Mouse (Mus musculus) erythroblast, embryonic 14.5 days (primary cell): ENCODE data around the gene Afmid. TPM values are rescaled to one million over a fixed set of nuclear protein-coding genes. Genes with fewer than 3 reads are reported as not detected.
A peak's percentile ranks its signal among the peaks of the same experiment; 100 is the strongest.
"Not testable (repeated sequence)": the region's sequence is repeated elsewhere in the genome, so short reads cannot be mapped to it uniquely, and the experiment has no call there.

Experiments
- H3K27me3 ChIP-seq: 2 replicates; pipeline ENCODE4 v1.6.1; 2012; ENCODE audit warnings: inconsistent platforms; ENCODE audit not compliant: control insufficient read depth
- H3K36me3 ChIP-seq: 2 replicates; pipeline ENCODE4 v1.6.1; 2012; ENCODE audit warnings: mild to moderate bottlenecking, inconsistent platforms; ENCODE audit not compliant: control insufficient read depth
- H3K4me1 ChIP-seq: 2 replicates; pipeline ENCODE4 v1.6.1; 2012; ENCODE audit warnings: inconsistent platforms; ENCODE audit not compliant: control insufficient read depth
- H3K4me3 ChIP-seq: replicated peaks from 2 replicates; pipeline ENCODE3; 2012; ENCODE audit warnings: moderate library complexity, mild to moderate bottlenecking, inconsistent platforms
- H3K9me3 ChIP-seq: 2 replicates; pipeline ENCODE4 v1.6.1; 2012; ENCODE audit warnings: low read length, inconsistent platforms, mixed read lengths; ENCODE audit not compliant: control insufficient read depth
- GATA1 ChIP-seq: IDR thresholded peaks from 2 replicates; pipeline ENCODE4 v1.6.1; 2012; ENCODE audit warnings: low read length, inconsistent platforms, mixed read lengths
- TAL1 ChIP-seq: IDR thresholded peaks from 3 replicates; pipeline ENCODE4 v1.6.1; 2012; ENCODE audit warnings: low read length, inconsistent platforms, mixed read lengths
- polyA plus RNA-seq: library from polyadenylated mRNA; stranded (reverse); fragments of >175 nt; gene quantifications from 2 replicates; pipeline ENCODE4 v1.2.3, GENCODE M21; 2012

Afmid gene
- polyA plus RNA-seq, 1 experiment = 0.41 TPM

DNA sequence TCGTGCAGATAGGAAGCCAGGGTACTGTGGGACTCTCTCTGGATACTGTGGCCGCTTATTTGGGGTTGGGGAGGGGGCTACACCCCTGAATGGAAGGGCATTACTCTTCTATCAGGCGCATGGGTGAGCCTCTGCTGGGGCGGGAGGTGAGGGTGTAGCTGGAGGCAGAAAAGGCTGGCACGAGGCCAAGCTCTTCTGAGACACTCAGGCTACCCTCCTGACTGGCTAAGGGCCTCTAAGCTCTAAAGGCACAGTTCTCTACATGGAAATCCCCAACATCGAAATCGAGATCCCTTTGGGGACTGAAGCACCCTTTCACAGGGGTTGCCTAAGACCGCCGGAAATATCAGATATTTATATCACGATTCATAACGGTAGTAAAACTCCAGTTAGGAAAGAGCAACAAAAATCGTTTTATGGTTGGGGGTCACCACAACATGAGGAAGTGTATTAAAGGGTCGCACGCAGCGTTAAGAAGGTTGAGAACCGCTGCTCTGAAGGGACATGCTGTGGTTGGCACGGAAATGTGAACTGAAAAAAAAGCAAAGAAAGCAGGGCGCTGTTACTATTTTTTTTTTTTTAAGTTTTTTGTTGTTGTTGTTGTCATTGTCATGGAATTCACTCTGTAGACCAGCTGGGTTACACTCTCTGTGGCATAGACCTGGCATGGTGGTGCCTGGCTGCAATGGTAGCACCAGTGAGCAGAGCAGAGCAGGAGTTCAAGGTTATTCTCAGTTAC is 2.6 kb downstream of the Afmid start:
- H3K4me3 ChIP-seq = peak overlapping the region; percentile 86

DNA sequence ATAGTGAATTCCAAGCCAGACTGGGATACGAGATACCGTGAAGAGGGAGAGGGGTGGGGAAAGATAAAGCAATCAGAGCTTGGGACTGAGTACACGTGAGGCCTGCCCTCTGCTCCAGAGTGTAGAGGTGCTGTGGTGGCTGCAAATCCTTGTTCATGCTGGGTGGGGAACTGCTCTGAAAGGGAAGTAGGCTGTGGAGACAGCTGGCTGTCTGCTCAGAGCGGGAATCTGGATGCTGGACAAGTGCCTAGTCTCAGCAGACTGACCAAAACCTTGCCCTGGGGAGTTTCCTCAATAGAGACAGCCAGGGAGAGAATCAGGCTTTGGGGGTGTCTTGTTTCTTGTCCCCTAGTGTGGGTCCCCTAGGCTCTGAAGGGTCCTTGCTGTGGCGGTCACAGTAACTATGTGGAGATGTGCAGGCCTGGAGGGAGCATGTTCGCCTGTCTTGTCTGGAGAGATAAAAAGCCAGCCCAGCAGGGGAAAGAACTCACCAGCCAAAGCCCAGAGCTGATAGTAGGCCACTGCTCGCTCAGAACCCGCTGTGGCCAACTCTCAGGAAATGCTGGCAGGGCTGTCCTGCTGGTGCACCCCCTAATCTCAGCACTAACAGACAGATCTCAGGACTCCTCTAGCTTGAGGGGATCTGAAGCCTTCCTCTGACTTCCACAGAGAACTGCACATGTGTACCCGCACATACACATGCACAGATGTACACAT is 3.3 kb downstream of the Afmid start:
- Histone ChIP-seq H3K9me3 (no peaks in the 10 kb centered on the region), H3K36me3 (peaks cover 29% of the 10 kb centered on the region), H3K27me3 (no peaks in the 10 kb centered on the region), H3K4me1 (peaks cover 93% of the 10 kb centered on the region), H3K4me3 (peak overlapping the region; percentile 10)
- TF ChIP-seq GATA1 (no peak), TAL1 (no peak)

More for the DNA sequence above, 2.6 kb downstream of the Afmid start:
- Histone ChIP-seq H3K4me1 (peaks cover 96% of the 10 kb centered on the region), H3K36me3 (peaks cover 36% of the 10 kb centered on the region), H3K27me3 (no peaks in the 10 kb centered on the region), H3K9me3 (no peaks in the 10 kb centered on the region)
- no peak for TF ChIP-seq GATA1
- TF ChIP-seq TAL1 = no peak

DNA sequence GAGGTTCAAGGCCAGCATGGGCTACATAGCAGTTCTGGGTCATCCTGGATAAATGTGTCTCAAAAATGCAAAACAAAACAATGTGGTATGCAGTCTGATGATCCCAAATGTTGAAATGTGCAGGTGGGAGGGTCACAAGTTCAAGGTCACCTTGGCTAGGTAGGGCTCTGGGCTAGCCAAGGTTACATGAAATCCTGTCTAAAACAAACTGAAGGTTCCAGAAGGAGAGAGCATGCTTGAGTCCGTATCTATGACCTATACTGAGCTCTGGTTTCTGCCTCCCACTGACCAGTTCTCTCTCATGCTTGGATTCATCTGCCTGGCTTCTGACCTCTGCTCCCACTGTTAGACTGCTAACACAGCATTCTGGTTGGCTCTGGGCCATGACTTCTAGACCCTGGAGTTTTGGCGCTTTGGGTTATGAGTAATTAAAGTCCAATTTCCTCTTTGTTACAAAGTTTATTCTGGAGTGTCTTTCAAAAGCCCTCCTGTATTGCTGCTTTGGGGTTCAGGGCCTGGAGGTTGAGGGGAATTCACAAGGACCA is 4.0 kb downstream of the Afmid start:
- peaks cover 23% of the 10 kb centered on the region for H3K36me3 ChIP-seq
- no peaks in the 10 kb centered on the region for H3K9me3 ChIP-seq
- no peak overlapping the region for H3K4me3 ChIP-seq
- no peaks in the 10 kb centered on the region for H3K27me3 ChIP-seq
- TF ChIP-seq TAL1 (no peak), GATA1 (no peak)
- peaks cover 94% of the 10 kb centered on the region for H3K4me1 ChIP-seq

DNA sequence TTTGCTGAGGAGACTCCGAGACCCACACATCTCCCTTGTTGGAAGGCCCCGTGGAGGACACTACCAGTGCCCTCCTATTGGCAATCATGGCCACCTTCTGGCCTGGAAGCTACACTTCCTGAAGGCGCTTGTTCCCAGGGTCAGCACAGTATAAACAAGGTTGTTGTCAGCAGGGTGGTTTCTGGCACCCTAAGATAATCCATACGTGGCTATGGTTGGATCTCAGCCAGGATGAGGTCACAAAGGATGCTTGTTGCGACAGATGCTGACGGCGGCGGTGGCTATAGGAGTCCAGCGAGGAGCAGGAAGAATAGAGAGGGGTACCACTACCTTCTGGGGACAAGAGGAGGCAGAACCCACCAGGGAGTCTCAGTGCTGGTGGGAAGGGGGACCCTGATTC is 4.7 kb downstream of the Afmid start:
- Histone ChIP-seq H3K4me1 (peaks cover 95% of the 10 kb centered on the region), H3K9me3 (no peaks in the 10 kb centered on the region), H3K4me3 (peak overlapping the region; percentile 34), H3K36me3 (peaks cover 27% of the 10 kb centered on the region), H3K27me3 (no peaks in the 10 kb centered on the region)
- TF ChIP-seq TAL1 = no peak
- TF ChIP-seq GATA1 = no peak

DNA sequence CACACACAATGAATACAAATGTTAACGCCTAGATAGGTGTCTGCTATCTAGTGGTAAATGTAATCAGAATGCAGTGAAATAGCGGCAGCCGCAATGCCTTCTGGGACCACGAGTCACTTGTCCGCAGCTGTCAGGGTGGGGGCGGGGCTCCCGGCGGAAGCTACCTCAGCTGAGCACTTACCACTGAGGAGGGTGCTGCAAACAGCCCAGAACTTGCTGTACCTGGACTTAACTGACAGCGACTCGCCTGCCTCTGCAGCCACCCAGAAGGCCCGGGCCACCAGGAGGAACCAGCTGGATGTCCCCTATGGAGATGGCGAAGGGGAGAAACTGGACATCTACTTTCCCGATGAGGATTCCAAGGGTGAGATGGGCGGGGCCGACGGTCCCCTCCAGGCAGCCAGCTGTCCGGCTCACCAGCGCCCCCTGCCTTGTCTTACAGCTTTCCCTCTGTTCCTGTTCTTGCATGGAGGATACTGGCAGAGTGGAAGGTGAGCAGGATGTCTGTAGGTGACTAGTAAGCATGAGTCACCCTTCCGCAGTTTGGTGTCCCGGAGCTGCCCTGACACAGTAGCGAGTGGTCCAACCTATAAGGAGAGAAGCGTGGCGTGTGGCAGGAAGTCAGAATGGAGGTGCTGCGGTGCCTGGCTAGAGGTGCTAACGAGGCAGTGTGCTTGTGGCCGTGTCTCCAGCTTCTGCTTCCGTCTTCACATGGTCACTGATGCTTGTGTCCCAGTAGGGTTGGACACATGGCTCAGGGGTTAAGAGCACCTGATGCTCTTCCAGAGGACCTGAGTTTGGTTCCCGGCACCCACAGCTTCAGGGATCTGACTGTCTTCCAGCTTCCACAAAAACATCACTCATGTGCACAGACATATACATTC is 6.6 kb downstream of the Afmid start:
- TF ChIP-seq TAL1 (no peak), GATA1 (no peak)
- peak overlapping the region; percentile 76 for H3K4me3 ChIP-seq
- H3K36me3 ChIP-seq = peaks cover 28% of the 10 kb centered on the region
- H3K27me3 ChIP-seq = no peaks in the 10 kb centered on the region
- H3K9me3 ChIP-seq = no peaks in the 10 kb centered on the region
- peaks cover 93% of the 10 kb centered on the region for H3K4me1 ChIP-seq

DNA sequence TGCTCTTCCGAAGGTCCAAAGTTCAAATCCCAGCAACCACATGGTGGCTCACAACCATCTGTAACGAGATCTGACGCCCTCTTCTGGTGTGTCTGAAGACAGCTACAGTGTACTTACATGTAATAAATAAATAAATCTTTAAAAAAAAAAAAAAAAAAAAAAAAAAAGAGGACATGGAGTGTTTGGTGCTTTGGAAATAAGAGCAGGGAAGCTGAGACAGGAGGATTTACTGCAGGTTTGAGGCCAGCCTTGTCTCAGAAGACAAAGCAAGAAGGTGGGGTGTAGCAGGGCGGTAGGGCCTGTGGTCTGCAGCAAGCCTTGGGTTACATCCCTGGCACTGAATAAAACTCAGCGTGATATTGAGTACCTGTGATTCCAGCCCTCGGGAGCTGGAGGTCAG is 7.8 kb downstream of the Afmid start:
- Histone ChIP-seq H3K4me1 (peaks cover 92% of the 10 kb centered on the region), H3K36me3 (peaks cover 27% of the 10 kb centered on the region)
- H3K4me3 ChIP-seq, H3K9me3 ChIP-seq, H3K27me3 ChIP-seq: not testable (repeated sequence)

DNA sequence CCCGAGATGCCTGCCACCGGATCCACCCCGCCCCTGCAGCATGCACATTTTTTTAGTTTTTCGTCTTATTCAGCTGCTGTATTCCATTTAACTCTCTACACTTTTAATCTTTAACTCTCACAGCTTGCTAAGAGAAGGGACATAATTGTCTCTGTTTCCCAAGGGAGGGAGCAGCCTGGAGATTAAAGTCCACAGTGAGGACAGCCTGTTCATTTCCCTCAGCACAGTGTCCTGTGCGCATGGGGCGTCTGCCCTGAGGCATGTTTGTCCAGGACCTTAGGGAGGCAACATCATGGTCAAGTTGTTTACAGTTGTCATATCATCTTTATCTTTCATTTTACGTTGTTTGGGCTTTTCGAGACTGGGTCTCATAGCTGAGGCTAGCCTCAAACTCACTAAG is 8.4 kb downstream of the Afmid start:
- Histone ChIP-seq H3K27me3 (no peaks in the 10 kb centered on the region), H3K4me1 (peaks cover 92% of the 10 kb centered on the region), H3K36me3 (peaks cover 27% of the 10 kb centered on the region), H3K9me3 (no peaks in the 10 kb centered on the region), H3K4me3 (no peak overlapping the region)
- TF ChIP-seq GATA1 (no peak), TAL1 (no peak)

DNA sequence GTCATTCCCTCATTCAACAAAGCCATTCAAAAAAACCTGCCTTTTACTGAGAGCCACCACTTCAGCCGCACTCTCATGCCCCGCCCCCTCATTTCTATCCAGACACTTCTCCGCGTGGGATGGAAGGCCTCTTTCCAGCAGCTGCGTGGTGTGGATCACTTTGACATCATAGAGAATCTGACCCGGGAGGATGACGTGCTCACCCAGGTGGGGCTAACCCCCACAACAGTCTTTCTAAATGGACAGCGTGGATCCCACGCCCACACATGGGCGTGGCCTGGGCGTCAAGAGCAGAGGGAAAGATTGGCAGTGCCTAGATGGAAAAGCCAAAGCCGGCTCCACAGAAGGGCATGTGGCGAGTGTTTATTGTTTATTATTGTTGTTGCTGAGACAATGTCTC is 10.6 kb downstream of the Afmid start:
- TF ChIP-seq GATA1 (no peak), TAL1 (no peak)
- H3K4me3 ChIP-seq = peak overlapping the region; percentile 37
- peaks cover 92% of the 10 kb centered on the region for H3K4me1 ChIP-seq
- H3K27me3 ChIP-seq = no peaks in the 10 kb centered on the region
- peaks cover 13% of the 10 kb centered on the region for H3K36me3 ChIP-seq
- no peaks in the 10 kb centered on the region for H3K9me3 ChIP-seq
